Mouse (Mus musculus) layer of hippocampus, adult 9-10 months (tissue): ENCODE measurements around the gene Dusp5.

Source experiments
- DNase-seq: peaks from one replicate; pipeline ENCODE4 v3.0.0; 2022; ENCODE audit warnings: low spot score

Gene Dusp5

GRCm38 (mm10) chr19:53544923-53545561 is 16.1 kb downstream of the Dusp5 start:
- no peak for DNase-seq

GRCm38 (mm10) chr19:53547597-53547996 is 18.7 kb downstream of the Dusp5 start:
- DNase-seq = no peak

GRCm38 (mm10) chr19:53550972-53551371 is 22.1 kb downstream of the Dusp5 start:
- DNase-seq = no peak

GRCm38 (mm10) chr19:53552216-53552786 is 23.4 kb downstream of the Dusp5 start:
- no peak for DNase-seq

- DNase-seq = no peak
Observed at GRCm38 (mm10) chr19:53552795-53553194, 23.9 kb downstream of the Dusp5 start.

GRCm38 (mm10) chr19:53554402-53554801 is 25.5 kb downstream of the Dusp5 start:
- DNase-seq = no peak

- DNase-seq = no peak
Observed at GRCm38 (mm10) chr19:53554981-53555616, 26.2 kb downstream of the Dusp5 start.

GRCm38 (mm10) chr19:53556841-53557240 is 27.9 kb downstream of the Dusp5 start:
- DNase-seq = no peak

- no peak for DNase-seq
Observed at GRCm38 (mm10) chr19:53557267-53557936, 28.5 kb downstream of the Dusp5 start.

GRCm38 (mm10) chr19:53560436-53560835 is 31.5 kb downstream of the Dusp5 start:
- no peak for DNase-seq

- DNase-seq = no peak
Observed at GRCm38 (mm10) chr19:53564174-53564573, 35.3 kb downstream of the Dusp5 start.

GRCm38 (mm10) chr19:53565565-53566277 is 36.8 kb downstream of the Dusp5 start:
- no peak for DNase-seq

- DNase-seq = no peak
Observed at GRCm38 (mm10) chr19:53567864-53568263, 39.0 kb downstream of the Dusp5 start.

- DNase-seq = no peak
Observed at GRCm38 (mm10) chr19:53568553-53568952, 39.6 kb downstream of the Dusp5 start.

- DNase-seq = no peak
Observed at GRCm38 (mm10) chr19:53571056-53571455, 42.1 kb downstream of the Dusp5 start.

- no peak for DNase-seq
Observed at GRCm38 (mm10) chr19:53571501-53572428, 42.9 kb downstream of the Dusp5 start.

- DNase-seq = no peak
Observed at GRCm38 (mm10) chr19:53572607-53573006, 43.7 kb downstream of the Dusp5 start.

- no peak for DNase-seq
Observed at GRCm38 (mm10) chr19:53573151-53573550, 44.2 kb downstream of the Dusp5 start.

- no peak for DNase-seq
Observed at GRCm38 (mm10) chr19:53574131-53574530, 45.2 kb downstream of the Dusp5 start.

- DNase-seq = no peak
Observed at GRCm38 (mm10) chr19:53574546-53574945, 45.6 kb downstream of the Dusp5 start.
